Mouse (Mus musculus) adipocyte (in vitro differentiated cells): ENCODE data around the gene Creld2.
A peak's percentile ranks its signal among the peaks of the same experiment; 100 is the strongest.

ENCODE experiments used
- DNase-seq: peaks from one replicate; pipeline ENCODE4 v3.0.0-alpha.2; 2016; ENCODE audit warnings: low spot score

Creld2 gene

GRCm38 (mm10) chr15:88829791-88830440, 10.5 kb downstream of the Creld2 start:
- DNase-seq, result peak; percentile 50

- no peak for DNase-seq
These were observed 11.2 kb downstream of the Creld2 start for GRCm38 (mm10) chr15:88830696-88831095.

GRCm38 (mm10) chr15:88831482-88831881, 12.0 kb downstream of the Creld2 start:
- DNase-seq, result no peak

GRCm38 (mm10) chr15:88832536-88832935, 13.1 kb downstream of the Creld2 start:
- no peak for DNase-seq

- no peak for DNase-seq
These were observed 16.6 kb downstream of the Creld2 start for GRCm38 (mm10) chr15:88836031-88836430.

- DNase-seq, result no peak
These were observed 17.1 kb downstream of the Creld2 start for GRCm38 (mm10) chr15:88836571-88836970.

GRCm38 (mm10) chr15:88837199-88837932, 17.9 kb downstream of the Creld2 start:
- peak; percentile 93 for DNase-seq

- DNase-seq, result peak; percentile 98
These were observed 18.5 kb downstream of the Creld2 start for GRCm38 (mm10) chr15:88837977-88838376.

- DNase-seq, result no peak
These were observed 19.8 kb downstream of the Creld2 start for GRCm38 (mm10) chr15:88839271-88839670.

GRCm38 (mm10) chr15:88840126-88840525, 20.7 kb downstream of the Creld2 start:
- DNase-seq, result no peak

- no peak for DNase-seq
These were observed 21.7 kb downstream of the Creld2 start for GRCm38 (mm10) chr15:88841160-88841559.

GRCm38 (mm10) chr15:88841580-88842299, 22.3 kb downstream of the Creld2 start:
- no peak for DNase-seq

GRCm38 (mm10) chr15:88842300-88842673, 22.8 kb downstream of the Creld2 start:
- no peak for DNase-seq

- DNase-seq, result no peak
These were observed 24.1 kb downstream of the Creld2 start for GRCm38 (mm10) chr15:88843486-88844097.

GRCm38 (mm10) chr15:88844966-88845365, 25.5 kb downstream of the Creld2 start:
- DNase-seq, result no peak

GRCm38 (mm10) chr15:88848661-88849060, 29.2 kb downstream of the Creld2 start:
- no peak for DNase-seq

- no peak for DNase-seq
These were observed 30.2 kb downstream of the Creld2 start for GRCm38 (mm10) chr15:88849621-88850020.

- peak; percentile 88 for DNase-seq
These were observed 30.8 kb downstream of the Creld2 start for GRCm38 (mm10) chr15:88850146-88850826.

- no peak for DNase-seq
These were observed 31.6 kb downstream of the Creld2 start for GRCm38 (mm10) chr15:88851076-88851475.

- no peak for DNase-seq
These were observed 32.2 kb downstream of the Creld2 start for GRCm38 (mm10) chr15:88851507-88852149.

- DNase-seq, result no peak
These were observed 33.7 kb downstream of the Creld2 start for GRCm38 (mm10) chr15:88853106-88853505.
